Mouse (Mus musculus) liver, adult 2 months (tissue): ENCODE data around the gene Garnl3.

Source experiments
- CTCF ChIP-seq: fragments of 200-500 bp; IDR thresholded peaks from 2 replicates; pipeline ENCODE4 v1.5.1; 2011; ENCODE audit warnings: low read depth, low read length, control low read depth
- POLR2A ChIP-seq: fragments of 200-500 bp; IDR thresholded peaks from 2 replicates; pipeline ENCODE4 v1.6.1; 2011; ENCODE audit warnings: low read length, control low read depth; ENCODE audit not compliant: insufficient read depth; ENCODE audit errors: extremely low read depth

DNA sequence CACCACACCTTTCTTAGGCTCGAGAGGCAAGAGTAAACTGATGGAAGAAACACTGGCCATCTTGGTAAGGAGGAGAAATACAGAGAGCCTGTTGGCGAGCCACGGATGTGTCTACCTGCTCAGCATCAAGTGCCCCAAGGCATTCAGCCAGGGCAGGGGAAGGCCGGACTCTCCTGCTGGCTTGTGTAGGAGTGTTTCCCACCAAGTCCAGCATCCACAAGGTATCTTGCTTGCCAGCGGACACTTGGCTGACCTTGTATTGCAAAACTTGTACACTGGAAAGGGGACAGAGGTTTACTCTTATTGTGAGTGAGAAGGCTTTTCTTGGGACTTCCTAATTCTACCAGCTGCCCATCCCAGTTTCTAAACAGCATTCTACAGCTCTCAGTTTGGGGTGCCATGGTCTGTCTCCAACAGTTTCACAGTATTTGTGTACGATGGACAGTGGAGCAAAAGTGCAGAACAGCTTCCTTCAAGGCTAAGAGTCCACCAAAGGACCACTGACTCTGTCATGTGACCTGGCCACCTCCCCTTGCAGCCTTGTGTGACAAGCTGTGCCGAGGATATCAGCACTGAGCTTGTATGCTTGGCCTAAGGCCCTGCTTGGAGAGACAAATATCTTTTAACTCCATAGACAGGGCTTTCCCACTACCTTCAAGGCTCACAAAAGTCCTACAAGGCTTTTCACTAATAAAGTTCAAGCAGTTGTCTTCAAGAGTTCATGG lies 3.5 kb upstream of the Garnl3 start:
- TF ChIP-seq CTCF = no peak
- TF ChIP-seq POLR2A = no peak
